Mouse (Mus musculus) spleen, adult 2 months (tissue): ENCODE results near the gene Mycbp2.

Experiments used
- CTCF ChIP-seq: fragments of 200-500 bp; IDR thresholded peaks from 2 replicates; pipeline ENCODE4 v1.5.1; 2011; ENCODE audit warnings: mild to moderate bottlenecking, inconsistent platforms; ENCODE audit not compliant: insufficient read depth, insufficient read length, insufficient replicate concordance; ENCODE audit errors: extremely low read depth
- POLR2A ChIP-seq: fragments of 200-500 bp; IDR thresholded peaks from 2 replicates; pipeline ENCODE4 v1.6.1; 2011; ENCODE audit warnings: low read depth, low read length, inconsistent platforms

GRCm38 (mm10) chr14:103186076-103186475 is 160.5 kb downstream of the Mycbp2 start:
- TF ChIP-seq POLR2A = no peak
- TF ChIP-seq CTCF = no peak
